ENCODE assay signal across 21 mouse cellular contexts in genomic region chr2:114491907-114492306, GRCm38 (mm10).
DNase-seq lines count a peak whose midpoint lies in the region; ATAC-seq and TF ChIP-seq lines count a peak whose summit lies in the region.
"Had no signal": no experiment of that assay in that cellular context is flagged by ENCODE, and none has a peak within 500 bp of the region (broad histone marks: within the 10 kb centered on the region; RNA-seq: fewer than 3 reads in every experiment).

No protein-coding gene starts in this region.

- no peak for ATAC-seq in hindbrain, postnatal 0 days
- no peak for ATAC-seq in hindbrain, embryonic 12.5 days (ENCODE audit: low FRiP score)
- no peak for ATAC-seq in limb, embryonic 14.5 days (ENCODE audit: low FRiP score, low read depth)
- ATAC-seq: intestine, embryonic 15.5 days; liver, postnatal 0 days had no signal

- H3K27me3 ChIP-seq in hindbrain, postnatal 0 days (ENCODE audit: insufficient read depth, low read length) = no peaks in the 10 kb centered on the region
- H3K27me3 ChIP-seq in hindbrain, embryonic 12.5 days = no peaks in the 10 kb centered on the region
- H3K27me3 ChIP-seq in limb, embryonic 14.5 days (ENCODE audit: control insufficient read depth, insufficient read depth, low read length) = no peaks in the 10 kb centered on the region
- no peaks in the 10 kb centered on the region for H3K27me3 ChIP-seq in limb, embryonic 10.5 days (ENCODE audit: low read depth, poor library complexity, severe bottlenecking)
- H3K27me3 ChIP-seq: hindbrain, embryonic 13.5 days; intestine, embryonic 15.5 days; limb, embryonic 13.5 days had no signal

- no peaks in the 10 kb centered on the region for H3K9me3 ChIP-seq in hindbrain, postnatal 0 days (ENCODE audit: low read length)
- H3K9me3 ChIP-seq in hindbrain, embryonic 12.5 days (replicated peaks) = no peaks in the 10 kb centered on the region
- H3K9me3 ChIP-seq in limb, embryonic 14.5 days (ENCODE audit: control insufficient read depth, low read length) = no peaks in the 10 kb centered on the region
- H3K9me3 ChIP-seq in limb, embryonic 10.5 days (replicated peaks) = no peaks in the 10 kb centered on the region
- H3K9me3 ChIP-seq: hindbrain, embryonic 13.5 days; intestine, embryonic 15.5 days; limb, embryonic 13.5 days; midbrain, embryonic 10.5 days had no signal

- no peak overlapping the region for H3K9ac ChIP-seq in hindbrain, postnatal 0 days (replicated peaks; ENCODE audit: low read length)
- no peak overlapping the region for H3K9ac ChIP-seq in hindbrain, embryonic 12.5 days
- no peak overlapping the region for H3K9ac ChIP-seq in limb, embryonic 14.5 days (ENCODE audit: low read depth, low read length, severe bottlenecking)
- H3K9ac ChIP-seq: hindbrain, embryonic 13.5 days; intestine, embryonic 15.5 days; limb, embryonic 13.5 days; liver, postnatal 0 days had no signal

- 56% methylated on average over 3 of the region's 3 CpGs for WGBS in hindbrain, postnatal 0 days
- WGBS in hindbrain, embryonic 12.5 days = 80% methylated on average over 3 of the region's 3 CpGs
- 60% methylated on average over 3 of the region's 3 CpGs for WGBS in limb, embryonic 14.5 days
- WGBS in limb, embryonic 10.5 days = 86% methylated on average over 3 of the region's 3 CpGs

- no peak for TF ChIP-seq POLR2A in limb, embryonic 14.5 days (IDR thresholded peaks at IDR 0.05; ENCODE audit: borderline replicate concordance, extremely low read depth, insufficient read depth, insufficient read length)

- no peak for TF ChIP-seq CTCF in hindbrain, postnatal 0 days (IDR thresholded peaks at IDR 0.05; ENCODE audit: low read depth)

- no peak overlapping the region for H3K4me3 ChIP-seq in hindbrain, postnatal 0 days (ENCODE audit: low read length)
- no peak overlapping the region for H3K4me3 ChIP-seq in hindbrain, embryonic 12.5 days
- H3K4me3 ChIP-seq in limb, embryonic 14.5 days (replicated peaks; ENCODE audit: low read length) = no peak overlapping the region
- H3K4me3 ChIP-seq in limb, embryonic 10.5 days = no peak overlapping the region
- H3K4me3 ChIP-seq: hindbrain, embryonic 13.5 days; intestine, embryonic 15.5 days; layer of hippocampus, adult 2 months; left cerebral cortex, adult 2 months; limb, embryonic 13.5 days; midbrain, embryonic 10.5 days had no signal

- no peak overlapping the region for H3K4me2 ChIP-seq in hindbrain, postnatal 0 days (ENCODE audit: low read depth, low read length)
- H3K4me2 ChIP-seq in hindbrain, embryonic 12.5 days (replicated peaks) = no peak overlapping the region
- H3K4me2 ChIP-seq in limb, embryonic 14.5 days (replicated peaks; ENCODE audit: low read depth, low read length, severe bottlenecking) = no peak overlapping the region
- H3K4me2 ChIP-seq: hindbrain, embryonic 13.5 days; intestine, embryonic 15.5 days; limb, embryonic 13.5 days had no signal

- DNase-seq in cerebellum, adult 9-11 months = peak; percentile 4
- DNase-seq in cerebellum, adult 11-12 months = no peak
- peak; percentile 4 for DNase-seq in hindbrain, postnatal 0 days (ENCODE audit: low spot score)
- peak; percentile 17 for DNase-seq in limb, embryonic 14.5 days (ENCODE audit: low spot score)
- no peak for DNase-seq in limb, embryonic 10.5 days (ENCODE audit: low spot score)
- DNase-seq in brain, adult 2 months (ENCODE audit: low read depth, low spot score) = peak; percentile 19
- no peak for DNase-seq in frontal cortex, postnatal 14 days (ENCODE audit: low spot score in 2 of 2)
- DNase-seq: cerebellum, adult 11 months; gastrocnemius, postnatal 25 days; liver, postnatal 0 days; lung, postnatal 36 days; retina, postnatal 1 day; right cerebral cortex, postnatal 4 days; thymus, postnatal 4 days had no signal

- no peak overlapping the region for H3K27ac ChIP-seq in hindbrain, postnatal 0 days
- H3K27ac ChIP-seq in hindbrain, embryonic 12.5 days = no peak overlapping the region
- H3K27ac ChIP-seq in limb, embryonic 14.5 days (replicated peaks; ENCODE audit: low read depth, low read length) = no peak overlapping the region
- no peak overlapping the region for H3K27ac ChIP-seq in limb, embryonic 10.5 days
- H3K27ac ChIP-seq: hindbrain, embryonic 13.5 days; intestine, embryonic 15.5 days; layer of hippocampus, adult 2 months; left cerebral cortex, adult 2 months; limb, embryonic 13.5 days; midbrain, embryonic 10.5 days had no signal

- no peaks in the 10 kb centered on the region for H3K36me3 ChIP-seq in hindbrain, postnatal 0 days (ENCODE audit: insufficient read depth, low read length)
- H3K36me3 ChIP-seq in hindbrain, embryonic 12.5 days = no peaks in the 10 kb centered on the region
- H3K36me3 ChIP-seq in limb, embryonic 14.5 days (ENCODE audit: control insufficient read depth, insufficient read depth, low read length) = no peaks in the 10 kb centered on the region
- no peaks in the 10 kb centered on the region for H3K36me3 ChIP-seq in limb, embryonic 10.5 days
- H3K36me3 ChIP-seq: hindbrain, embryonic 13.5 days; intestine, embryonic 15.5 days; limb, embryonic 13.5 days; midbrain, embryonic 10.5 days had no signal

- no peaks in the 10 kb centered on the region for H3K4me1 ChIP-seq in hindbrain, postnatal 0 days (ENCODE audit: insufficient read depth, low read length)
- H3K4me1 ChIP-seq in hindbrain, embryonic 12.5 days = no peaks in the 10 kb centered on the region
- no peaks in the 10 kb centered on the region for H3K4me1 ChIP-seq in limb, embryonic 14.5 days (ENCODE audit: control insufficient read depth, insufficient read depth, low read length)
- H3K4me1 ChIP-seq in limb, embryonic 10.5 days = peaks cover 8% of the 10 kb centered on the region; the same call in 1 of the 2 replicates
- H3K4me1 ChIP-seq: hindbrain, embryonic 13.5 days; intestine, embryonic 15.5 days; limb, embryonic 13.5 days; midbrain, embryonic 10.5 days had no signal

Comparison
In these comparisons a context has a peak if more than half of its experiments do, and no peak if none do; other contexts are left out.
1. DNase-seq: peak in cerebellum, adult 9-11 months (single experiment), hindbrain, postnatal 0 days (single experiment), limb, embryonic 14.5 days (single experiment) and brain, adult 2 months (single experiment); none in cerebellum, adult 11-12 months (single experiment), limb, embryonic 10.5 days (single experiment) and frontal cortex, postnatal 14 days (0 of 2).